Mouse (Mus musculus) heart, postnatal 0 days (tissue): ENCODE measurements around the gene Sned1. TPM values are rescaled to one million over a fixed set of nuclear protein-coding genes. Genes with fewer than 3 reads are reported as not detected.
"Not testable (repeated sequence)": the region's sequence is repeated elsewhere in the genome, so short reads cannot be mapped to it uniquely, and the experiment has no call there.

Experiments used
- ATAC-seq: fragments of 200-750 bp; cut with Nextera tagmentation; 2 replicates; pipeline ENCODE4 v1.8.0; 2017; ENCODE audit warnings: low read depth, moderate number of reproducible peaks, moderate library complexity; ENCODE audit not compliant: insufficient read depth
- DNase-seq: peaks from one replicate; pipeline ENCODE4 v3.0.0-alpha.2; 2016; ENCODE audit warnings: low spot score
- H3K27ac ChIP-seq: fragments of 300-500 bp; sonication (generic); 2 replicates; pipeline ENCODE4 v1.5.1; 2014; ENCODE audit warnings: low read depth, mild to moderate bottlenecking
- H3K27me3 ChIP-seq: fragments of 300-500 bp; sonication (generic); 2 replicates; pipeline ENCODE4 v1.6.1; 2014; ENCODE audit warnings: low read length, mixed read lengths; ENCODE audit not compliant: control insufficient read depth, insufficient read depth
- H3K36me3 ChIP-seq: fragments of 300-500 bp; sonication (generic); replicated peaks from 2 replicates; pipeline ENCODE4 v1.6.1; 2014; ENCODE audit warnings: low read length, mixed read lengths; ENCODE audit not compliant: control insufficient read depth, insufficient read depth
- H3K4me1 ChIP-seq: fragments of 300-500 bp; sonication (generic); 2 replicates; pipeline ENCODE4 v1.6.1; 2014; ENCODE audit warnings: antibody characterized with exemption; ENCODE audit not compliant: control insufficient read depth, insufficient read depth
- H3K4me2 ChIP-seq: fragments of 300-500 bp; sonication (generic); 2 replicates; pipeline ENCODE4 v1.6.1; 2014; ENCODE audit warnings: low read depth, mild to moderate bottlenecking, low read length, moderate library complexity
- H3K4me3 ChIP-seq: fragments of 300-500 bp; sonication (generic); 2 replicates; pipeline ENCODE4 v1.5.1; 2014; ENCODE audit warnings: low read depth, low read length
- H3K9ac ChIP-seq: fragments of 300-500 bp; sonication (generic); replicated peaks from 2 replicates; pipeline ENCODE4 v1.6.1; 2014; ENCODE audit warnings: low read depth, low read length, mixed read lengths
- H3K9me3 ChIP-seq: fragments of 300-500 bp; sonication (generic); replicated peaks from 2 replicates; pipeline ENCODE4 v1.6.1; 2016; ENCODE audit warnings: low read length; ENCODE audit not compliant: control insufficient read depth
- CTCF ChIP-seq: IDR thresholded peaks from 2 replicates; pipeline ENCODE4 v1.5.1; 2016; ENCODE audit warnings: antibody characterized with exemption, control low read depth, low read depth
- EP300 ChIP-seq: IDR thresholded peaks from 2 replicates; pipeline ENCODE4 v1.6.1; 2016; ENCODE audit warnings: antibody characterized with exemption, low read depth
- WGBS: fragments of 180-500 bp; shearing (Covaris S2); extraction: QIAGEN DNeasy Blood & Tissue Kit; methylation state at CpG from one replicate; pipeline ENCODE4 v1.1.7; 2014; 5-methylcytosine and 5-hydroxymethylcytosine counted together
- polyA plus RNA-seq: library from polyadenylated mRNA; unstranded; fragments of >200 nt; fragmentation: Nextera tagmentation; extraction: Ambion mirVana; gene quantifications from 2 replicates; pipeline ENCODE4 v1.2.1, GENCODE M21; 2015
- total RNA-seq: library from RNA; depleted of rRNA; stranded (reverse); fragments of >200 nt; gene quantifications from 2 replicates; pipeline ENCODE4 v1.2.3, GENCODE M21; 2014; ENCODE audit warnings: low replicate concordance; rRNA removed

Gene Sned1
- total RNA-seq (7.1 and 43.7 TPM in 2 replicates), polyA plus RNA-seq (3.0 and 3.9 TPM in 2 replicates)

GRCm38 (mm10) chr1:93235576-93236544 is at the start of gene Sned1:
TSS of gene Sned1 (plus strand) at chr1:93235841.
- Histone ChIP-seq H3K27me3 (peaks cover 16% of the 10 kb centered on the region), H3K27ac (peak within 1 kb of the TSS; percentile 71)

GRCm38 (mm10) chr1:93190726-93191305 is 44.8 kb upstream of the Sned1 start:
- no peak for ATAC-seq
- Histone ChIP-seq H3K9ac (no peak overlapping the region), H3K4me1 (no peaks in the 10 kb centered on the region), H3K9me3 (no peaks in the 10 kb centered on the region), H3K36me3 (no peaks in the 10 kb centered on the region), H3K27ac (no peak overlapping the region), H3K27me3 (peaks cover 25% of the 10 kb centered on the region), H3K4me3 (no peak overlapping the region), H3K4me2 (no peak overlapping the region)
- WGBS, result 20% methylated on average over 10 of the region's 17 CpGs
- no peak for TF ChIP-seq CTCF
- TF ChIP-seq EP300, result no peak
- DNase-seq, result no peak

More at GRCm38 (mm10) chr1:93235576-93236544, at the start of gene Sned1:
- H3K36me3 ChIP-seq, result no peaks in the 10 kb centered on the region
- TF ChIP-seq CTCF, result no peak
- TF ChIP-seq EP300, result no peak
- H3K4me1 ChIP-seq, result 0 out of 2 replicates have a peak, but pooled peaks cover 10% of the 10 kb centered on the region
- no peaks in the 10 kb centered on the region for H3K9me3 ChIP-seq
- H3K4me2 ChIP-seq, result peak within 1 kb of the TSS; percentile 99
- H3K9ac ChIP-seq, result peak within 1 kb of the TSS; percentile 58
- DNase-seq (peak; percentile 88), ATAC-seq (peak; percentile 89)
- H3K4me3 ChIP-seq, result peak within 1 kb of the TSS; percentile 63
- 2% methylated on average over 97 of the region's 100 CpGs for WGBS

- no peaks in the 10 kb centered on the region for H3K4me1 ChIP-seq
- no peaks in the 10 kb centered on the region for H3K36me3 ChIP-seq
- TF ChIP-seq EP300 (no peak), CTCF (no peak)
- no peak overlapping the region for H3K4me2 ChIP-seq
- H3K4me3 ChIP-seq, result no peak overlapping the region
- H3K9ac ChIP-seq, result no peak overlapping the region
- ATAC-seq (no peak), DNase-seq (no peak)
- peaks cover 12% of the 10 kb centered on the region for H3K27me3 ChIP-seq
- 87% methylated on average over 3 of the region's 3 CpGs for WGBS
- H3K9me3 ChIP-seq, result no peaks in the 10 kb centered on the region
- H3K27ac ChIP-seq, result no peak overlapping the region
These were observed 40.7 kb upstream of the Sned1 start for GRCm38 (mm10) chr1:93194961-93195360.

GRCm38 (mm10) chr1:93197454-93197853 is 38.2 kb upstream of the Sned1 start:
- not testable (repeated sequence) for H3K36me3 ChIP-seq, DNase-seq, ATAC-seq, H3K4me3 ChIP-seq, H3K4me1 ChIP-seq, H3K9me3 ChIP-seq, H3K9ac ChIP-seq, H3K27ac ChIP-seq, H3K27me3 ChIP-seq, H3K4me2 ChIP-seq
- 82% methylated on average over 2 of the region's 2 CpGs for WGBS

GRCm38 (mm10) chr1:93197916-93198315 is 37.7 kb upstream of the Sned1 start:
- Histone ChIP-seq H3K27ac (no peak overlapping the region), H3K9ac (no peak overlapping the region), H3K4me2 (no peak overlapping the region), H3K27me3 (0 out of 2 replicates have a peak, but pooled peaks cover under 1% of the 10 kb centered on the region), H3K36me3 (no peaks in the 10 kb centered on the region), H3K4me1 (no peaks in the 10 kb centered on the region), H3K4me3 (no peak overlapping the region), H3K9me3 (no peaks in the 10 kb centered on the region)
- TF ChIP-seq CTCF (no peak), EP300 (no peak)
- ATAC-seq (no peak), DNase-seq (no peak)
- WGBS, result 77% methylated on average over 3 of the region's 3 CpGs
